Mouse (Mus musculus) ES-Bruce4 (cell line): ENCODE measurements around the gene Gpc5.

Experiments used
- CTCF ChIP-seq: IDR thresholded peaks from one replicate; pipeline ENCODE4 v1.8.1; 2011; ENCODE audit warnings: low read depth, low read length
- EP300 ChIP-seq: IDR thresholded peaks from 2 replicates; pipeline ENCODE4 v1.6.1; 2011; ENCODE audit warnings: low read depth, low read length; ENCODE audit not compliant: insufficient read depth
- POLR2A ChIP-seq: IDR thresholded peaks from one replicate; pipeline ENCODE4 v1.8.1; 2011; ENCODE audit warnings: low read length; ENCODE audit not compliant: insufficient read depth

DNA sequence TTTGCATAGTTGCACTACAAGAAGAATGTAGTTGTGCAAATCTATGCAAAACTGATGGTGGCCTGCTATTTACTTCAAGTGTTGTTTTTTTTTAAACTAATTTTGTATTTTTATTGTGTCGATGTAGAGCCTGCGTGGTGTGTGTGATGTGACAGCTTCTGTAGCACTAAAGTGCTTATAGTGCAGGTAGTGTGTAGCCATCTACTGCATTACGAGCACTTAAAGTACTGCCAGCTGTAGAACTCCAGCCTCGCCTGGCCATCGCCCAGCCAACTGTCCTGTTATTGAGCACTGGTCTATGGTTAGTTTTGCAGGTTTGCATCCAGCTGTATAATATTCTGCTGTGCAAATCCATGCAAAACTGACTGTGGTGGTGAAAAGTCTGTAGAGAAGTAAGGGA lies 48.0 kb upstream of the Gpc5 start:
- TF ChIP-seq POLR2A (no peak), CTCF (no peak), EP300 (no peak)
